Mouse (Mus musculus) left cerebral cortex, postnatal 36 days (tissue): ENCODE data around the gene Kdm4b. TPM values are rescaled to one million over a fixed set of nuclear protein-coding genes. Genes with fewer than 3 reads are reported as not detected.
A peak's percentile ranks its signal among the peaks of the same experiment; 100 is the strongest.

ENCODE experiments used
- DNase-seq, 2 experiments: peaks; one replicate each; pipeline ENCODE4 v3.0.0; 2021 to 2022; ENCODE audit warnings: low spot score in 2 of 2, mixed read lengths in 1 of 2
- intact Hi-C: fragments of 180-260 bp; cut with DNase I; formaldehyde crosslinking; loops from one replicate; pipeline ENCODE4 v1.15.1; 2025
- total RNA-seq, 2 experiments: library from RNA; stranded (reverse); gene quantifications; 2 replicates each; pipeline ENCODE4 v1.2.3; 2021

Gene Kdm4b
- total RNA-seq, 2 experiments from 2014 or later = 64.4 to 78.3 TPM

- no peak for DNase-seq
- intact Hi-C loops = no loop called here
Observed at GRCm38 (mm10) chr17:56373136-56374034, 47.5 kb downstream of the Kdm4b start.

GRCm38 (mm10) chr17:56374851-56375250 is 49.0 kb downstream of the Kdm4b start:
- intact Hi-C loops = no loop called here
- DNase-seq = no peak

DNA sequence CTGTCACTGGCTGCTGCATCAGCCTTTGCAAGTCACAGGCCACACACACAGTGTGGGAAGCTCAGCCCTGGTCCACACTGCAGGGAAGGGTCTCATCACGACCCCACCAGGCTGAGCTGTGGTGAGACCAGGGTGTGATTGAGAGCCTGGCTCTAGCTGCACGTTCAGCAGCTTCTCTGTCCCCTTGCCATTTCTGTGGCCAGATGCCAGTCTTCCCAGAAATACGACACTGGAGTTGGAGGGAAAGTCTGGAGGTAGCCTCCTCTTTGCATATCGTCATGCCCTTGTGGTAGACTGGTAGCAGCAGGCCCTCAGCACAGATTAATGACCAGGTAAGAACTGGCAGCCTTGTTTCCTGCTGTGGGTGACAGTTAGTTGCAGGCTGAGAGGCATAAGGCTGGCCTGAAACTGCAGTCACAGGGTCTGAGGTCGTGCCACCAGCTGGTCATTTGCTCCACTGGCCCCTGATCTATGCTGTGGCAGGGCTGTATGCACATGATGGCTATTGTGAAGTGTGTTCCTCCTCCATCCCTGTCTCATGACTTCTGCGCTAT is 53.5 kb downstream of the Kdm4b start:
- intact Hi-C loops = no loop called here

DNA sequence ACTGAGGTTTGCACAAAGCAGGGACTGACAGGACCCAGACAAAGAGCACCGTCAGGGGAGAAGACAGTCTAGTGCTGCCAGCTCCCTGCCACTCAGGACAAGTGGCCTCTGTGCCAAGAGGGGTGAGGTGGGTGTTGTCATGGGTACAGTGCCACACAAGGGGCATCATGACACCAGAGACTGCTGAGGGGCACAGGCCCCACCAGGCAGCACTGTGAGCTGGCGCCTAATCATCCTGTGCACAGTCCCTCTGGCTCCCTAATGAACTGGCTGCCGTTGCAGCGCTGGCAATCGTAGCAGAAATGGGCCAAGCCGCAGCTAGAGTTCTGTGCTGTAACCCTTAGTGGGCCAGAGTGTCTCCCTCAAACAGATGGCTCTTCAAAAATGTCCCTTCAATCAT is 54.4 kb downstream of the Kdm4b start:
- no peak for DNase-seq
- intact Hi-C loops = no loop called here

More for the DNA sequence above, 53.5 kb downstream of the Kdm4b start:
- no peak for DNase-seq

DNA sequence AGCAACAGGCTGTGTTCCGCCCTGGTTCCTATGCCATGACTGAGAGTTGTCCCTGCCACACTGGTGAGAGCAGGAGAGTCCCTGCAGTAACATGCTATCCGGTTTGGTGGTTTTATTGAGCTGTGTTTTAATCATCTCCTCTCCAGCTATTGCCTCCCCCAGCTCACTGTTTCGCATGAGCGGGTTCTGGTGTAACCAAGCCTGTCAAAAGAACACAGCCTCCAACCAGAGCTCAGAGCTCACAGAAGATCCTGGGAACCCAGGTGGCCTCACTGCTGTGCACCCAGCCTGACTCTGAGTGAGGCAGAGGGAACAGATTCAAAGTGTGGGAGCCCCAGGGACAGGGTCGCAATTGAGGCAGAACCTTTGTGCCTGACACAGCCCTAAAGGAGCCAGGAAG is 55.3 kb downstream of the Kdm4b start:
- intact Hi-C loops = no loop called here
- no peak for DNase-seq

DNA sequence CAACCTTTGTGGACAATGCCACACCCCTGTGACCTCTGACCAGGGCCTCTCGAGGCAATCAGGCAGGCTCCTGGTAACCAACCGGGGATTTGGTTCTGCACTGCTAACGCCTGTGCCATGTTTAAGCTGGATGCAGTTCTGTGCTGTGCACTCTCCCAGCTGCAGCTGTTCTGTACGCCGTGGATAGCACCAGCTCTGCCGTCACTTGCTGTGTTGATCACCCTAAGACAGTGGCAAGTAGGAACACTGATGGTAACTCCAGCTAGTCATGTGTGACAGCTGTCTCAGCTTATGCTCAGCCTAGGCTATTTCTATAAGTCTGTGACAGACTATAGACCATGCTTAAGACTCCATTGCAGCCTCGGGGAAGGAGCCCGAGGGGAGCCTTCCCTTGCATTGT is 57.1 kb downstream of the Kdm4b start:
- intact Hi-C loops = no loop called here
- no peak for DNase-seq

DNA sequence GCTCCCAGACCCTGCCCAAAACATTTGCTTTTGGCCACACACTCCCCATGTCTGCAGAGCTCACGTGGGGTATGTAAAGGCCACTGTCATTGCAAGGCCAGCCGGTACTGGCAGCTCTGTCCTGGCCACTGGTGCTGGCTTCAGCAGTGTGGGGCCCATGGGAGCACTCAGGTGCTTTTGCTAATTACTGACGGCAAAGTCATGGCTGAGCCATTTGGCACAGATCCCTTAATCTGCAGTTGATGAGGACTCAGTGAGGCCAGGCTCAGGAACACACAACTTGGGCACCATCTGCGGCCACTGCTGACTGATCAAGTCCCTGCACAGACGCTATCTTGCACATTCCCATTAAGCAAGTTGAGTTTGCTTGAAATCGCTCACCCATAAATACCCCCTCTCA is 59.0 kb downstream of the Kdm4b start:
- intact Hi-C loops = no loop called here
- DNase-seq = no peak

DNA sequence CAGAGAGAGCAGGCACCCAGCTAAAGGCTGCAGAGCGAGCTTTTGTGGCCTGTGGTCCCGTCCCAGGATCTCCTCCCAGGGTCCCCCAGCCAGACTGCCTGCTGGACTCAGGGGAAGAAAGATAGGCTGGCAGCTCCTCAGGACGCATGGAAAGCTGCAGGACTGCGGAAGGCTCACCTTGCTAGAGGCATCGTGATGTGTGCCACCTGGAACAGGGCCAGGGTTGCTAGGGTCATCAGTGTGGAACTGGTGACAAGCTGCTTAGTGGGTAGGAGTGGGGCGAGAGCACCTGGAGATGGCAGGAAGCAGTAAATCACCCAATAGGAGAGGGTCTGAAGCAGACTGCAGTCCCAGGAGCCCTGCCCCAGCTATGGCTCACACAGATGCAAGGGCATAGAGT is 61.8 kb downstream of the Kdm4b start:
- intact Hi-C loops = no loop called here
- no peak for DNase-seq

GRCm38 (mm10) chr17:56393238-56393637 is 67.4 kb downstream of the Kdm4b start:
- intact Hi-C loops = no loop called here
- DNase-seq = peak in 1 of 2 experiments; percentile 62

- intact Hi-C loops = no loop called here
- DNase-seq = no peak
Observed at GRCm38 (mm10) chr17:56393889-56394288, 68.0 kb downstream of the Kdm4b start.

DNA sequence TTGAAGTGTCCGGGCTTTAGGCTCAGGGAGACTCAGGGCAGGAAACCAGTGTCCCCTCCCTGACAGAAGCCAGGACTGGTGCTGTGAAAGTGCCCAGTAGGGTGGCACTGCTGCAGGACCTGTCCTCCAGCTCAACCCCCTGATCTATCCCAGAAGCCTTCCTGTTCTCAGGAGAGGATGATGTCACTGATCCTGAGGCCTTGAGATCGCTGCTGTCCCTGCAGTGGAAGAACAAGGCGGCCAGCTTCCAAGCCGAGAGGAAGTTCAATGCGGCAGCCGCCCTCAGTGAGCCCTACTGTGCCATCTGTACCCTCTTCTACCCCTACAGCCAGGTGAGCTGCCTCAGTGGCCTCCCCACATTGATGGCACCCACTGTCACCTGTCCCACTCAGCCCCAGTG is 70.2 kb downstream of the Kdm4b start:
- DNase-seq = no peak
- intact Hi-C loops = no loop called here

- intact Hi-C loops = no loop called here
- no peak for DNase-seq
Observed at GRCm38 (mm10) chr17:56400221-56400620, 74.4 kb downstream of the Kdm4b start.

GRCm38 (mm10) chr17:56401051-56401521 is 75.2 kb downstream of the Kdm4b start:
- DNase-seq = no peak
- intact Hi-C loops = no loop called here

- no peak for DNase-seq
- intact Hi-C loops = loop anchor here (5.0 kb wide), 1 partner anchor 152 kb away; no protein-coding TSS in a partner anchor
Observed at GRCm38 (mm10) chr17:56405341-56405740, 79.5 kb downstream of the Kdm4b start.

DNA sequence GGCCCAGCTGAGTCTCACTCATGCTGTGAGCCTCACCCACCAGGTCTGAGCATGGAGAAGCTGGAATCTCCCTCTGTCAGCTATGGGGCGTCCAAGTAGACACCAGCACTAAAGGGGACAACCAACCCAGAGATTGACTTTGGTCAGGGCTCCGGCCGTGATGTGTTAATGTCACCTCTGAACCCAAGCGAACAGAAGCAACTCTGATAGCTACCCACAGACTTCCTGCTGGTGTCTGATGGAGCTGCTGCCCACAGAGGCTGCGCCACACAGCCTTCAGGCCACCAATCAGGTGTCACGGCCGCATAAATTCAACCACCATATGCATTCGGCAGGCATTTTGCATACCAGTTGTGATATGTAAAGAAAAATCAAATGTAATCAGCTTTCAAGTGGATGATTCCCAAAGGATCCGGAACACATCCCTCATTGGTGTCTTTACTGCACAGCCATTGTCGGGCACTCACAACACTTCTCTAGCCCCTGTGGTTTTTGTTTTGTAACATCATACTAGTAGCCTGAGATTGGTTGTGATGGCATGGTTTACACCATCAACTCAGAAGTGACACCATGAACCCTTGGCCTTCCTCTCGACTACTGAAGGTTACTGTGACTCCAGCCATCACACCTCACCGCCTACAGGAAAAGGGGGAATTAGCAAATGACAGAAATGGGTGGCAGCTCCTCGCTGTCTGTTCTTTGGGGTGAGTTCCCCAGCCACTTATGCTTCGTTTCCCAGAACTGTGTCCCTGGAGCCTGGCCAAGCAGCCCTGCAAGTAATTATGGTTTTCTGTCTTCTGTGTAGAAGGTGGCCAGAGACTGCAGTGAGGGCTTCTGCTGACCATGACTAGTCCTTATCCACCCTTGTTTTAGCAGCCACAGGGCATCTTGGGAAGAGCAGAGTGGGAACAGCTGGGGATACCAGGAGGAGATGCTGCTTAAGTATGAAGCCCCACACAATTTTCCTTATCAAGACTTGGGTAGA is 80.3 kb downstream of the Kdm4b start:
- DNase-seq = no peak
- intact Hi-C loops = loop anchor here (5.0 kb wide), 1 partner anchor 151 kb away; no protein-coding TSS in a partner anchor

GRCm38 (mm10) chr17:56406878-56407277 is 81.0 kb downstream of the Kdm4b start:
- no peak for DNase-seq
- intact Hi-C loops = loop anchor here (5.0 kb wide), 1 partner anchor 150 kb away; no protein-coding TSS in a partner anchor

- intact Hi-C loops = loop anchor here (5.0 kb wide), 1 partner anchor 150 kb away; no protein-coding TSS in a partner anchor
- DNase-seq = no peak
Observed at GRCm38 (mm10) chr17:56407379-56407778, 81.5 kb downstream of the Kdm4b start.

GRCm38 (mm10) chr17:56408965-56409625 is 83.2 kb downstream of the Kdm4b start:
- intact Hi-C loops = loop anchor here (5.0 kb wide), 1 partner anchor 148 kb away; no protein-coding TSS in a partner anchor
- no peak for DNase-seq

DNA sequence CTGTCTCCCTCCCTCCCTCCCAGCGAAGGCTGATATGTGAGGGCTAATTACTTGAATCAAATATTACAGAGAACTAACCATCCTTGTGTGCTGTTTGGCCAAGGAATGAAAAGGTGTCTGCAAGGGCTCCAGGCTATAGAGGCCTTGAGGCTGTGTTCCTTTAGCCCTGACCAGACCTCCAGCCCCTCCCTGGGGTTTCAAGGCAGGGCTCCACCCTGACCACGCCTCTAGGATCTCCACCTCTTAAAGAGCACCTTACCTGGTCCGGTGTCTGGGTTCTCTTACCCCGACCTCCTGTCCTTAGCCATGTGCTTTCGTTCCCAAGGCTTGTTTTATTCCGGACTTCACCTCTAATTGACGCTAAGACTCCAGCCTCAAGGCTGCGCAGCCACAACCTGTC is 83.9 kb downstream of the Kdm4b start:
- intact Hi-C loops = loop anchor here (5.0 kb wide), 1 partner anchor 148 kb away; no protein-coding TSS in a partner anchor
- DNase-seq = no peak
